Mouse (Mus musculus) embryonic fibroblast, embryonic 13.5 days (primary cell): ENCODE results near the gene Dock8.

Experiments used
- CTCF ChIP-seq: IDR thresholded peaks from 2 replicates; pipeline ENCODE4 v1.5.1; 2011; ENCODE audit warnings: mild to moderate bottlenecking, control low read depth, low read length, moderate library complexity, borderline replicate concordance; ENCODE audit not compliant: insufficient read depth
- POLR2A ChIP-seq: IDR thresholded peaks from 2 replicates; pipeline ENCODE4 v1.6.1; 2011; ENCODE audit warnings: low read depth, mild to moderate bottlenecking, control low read depth, low read length, moderate library complexity

DNA sequence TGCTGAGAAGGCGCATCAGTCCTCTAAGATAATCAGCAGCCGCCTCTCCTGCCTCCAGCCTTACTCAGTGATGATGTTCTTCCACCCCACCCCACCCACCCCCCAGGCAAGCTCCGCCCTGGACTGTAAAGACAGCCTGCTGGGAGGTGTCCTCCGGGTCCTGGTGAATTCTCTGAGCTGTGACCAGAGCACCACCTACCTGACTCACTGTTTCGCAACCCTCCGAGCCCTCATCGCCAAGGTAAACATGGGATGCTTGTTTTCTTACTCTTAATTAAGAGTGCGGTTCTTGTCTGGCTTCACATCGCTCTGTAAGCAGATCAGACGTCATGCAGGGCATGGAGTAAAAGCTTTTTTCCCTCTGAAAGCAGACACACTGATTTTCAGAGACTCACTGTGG is 172.1 kb downstream of the Dock8 start:
- TF ChIP-seq CTCF (no peak), POLR2A (no peak)
